Mouse (Mus musculus) embryo, embryonic 10 days (tissue): ENCODE data around the gene Aif1.
"Not testable (repeated sequence)": the region's sequence is repeated elsewhere in the genome, so short reads cannot be mapped to it uniquely, and the experiment has no call there.

Source experiments
- DNase-seq: peaks from one replicate; pipeline ENCODE4 v3.0.0-alpha.2; 2015; ENCODE audit warnings: low spot score

Gene Aif1

DNA sequence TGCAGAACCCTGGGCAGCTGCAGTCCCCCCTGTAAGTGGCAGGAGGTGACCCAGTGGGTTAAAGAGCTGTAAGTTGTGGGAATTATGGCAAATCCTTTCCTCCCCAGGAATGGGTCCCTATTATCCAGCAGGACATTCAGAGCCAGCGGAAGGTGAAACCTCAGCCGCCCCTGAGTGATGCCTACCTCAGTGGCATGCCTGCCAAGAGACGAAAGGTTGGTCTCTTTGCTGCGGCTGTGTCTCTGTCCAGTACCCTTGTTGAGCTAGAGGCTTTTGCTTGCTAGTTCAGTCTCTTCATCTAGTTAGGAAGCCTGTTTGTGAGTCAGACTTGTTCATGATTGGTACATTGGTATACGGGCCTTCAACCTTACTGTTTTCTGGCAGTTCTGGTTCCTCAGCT, 29.7 kb downstream of the Aif1 start:
- no peak for DNase-seq

- no peak for DNase-seq
Observed at GRCm38 (mm10) chr17:35141971-35142370, 33.9 kb downstream of the Aif1 start.

DNA sequence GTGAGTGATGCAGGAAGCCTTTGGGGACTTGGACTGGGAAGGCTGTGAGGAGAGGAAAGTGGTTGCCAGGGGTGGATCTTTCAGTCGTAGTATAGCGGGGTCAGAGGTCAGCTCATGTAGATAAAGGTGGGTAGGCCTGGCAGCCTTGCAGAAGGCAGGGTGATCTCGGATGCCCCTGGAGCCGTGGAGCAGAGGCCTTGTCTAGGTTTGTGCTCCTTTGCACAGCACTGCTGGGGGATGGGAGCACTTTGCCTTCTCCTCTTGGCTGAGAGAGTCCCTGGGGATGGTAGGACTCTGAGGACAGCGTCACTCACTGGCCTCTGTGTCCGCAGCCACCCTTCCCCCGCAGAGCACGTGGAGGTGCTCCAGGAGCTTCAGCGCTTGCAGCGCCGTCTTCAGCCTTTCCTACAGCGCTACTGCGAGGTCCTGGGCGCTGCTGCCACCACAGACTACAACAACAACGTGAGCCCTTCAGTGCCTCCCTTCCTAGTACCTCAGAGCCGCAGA, 35.3 kb downstream of the Aif1 start:
- DNase-seq, result no peak

DNA sequence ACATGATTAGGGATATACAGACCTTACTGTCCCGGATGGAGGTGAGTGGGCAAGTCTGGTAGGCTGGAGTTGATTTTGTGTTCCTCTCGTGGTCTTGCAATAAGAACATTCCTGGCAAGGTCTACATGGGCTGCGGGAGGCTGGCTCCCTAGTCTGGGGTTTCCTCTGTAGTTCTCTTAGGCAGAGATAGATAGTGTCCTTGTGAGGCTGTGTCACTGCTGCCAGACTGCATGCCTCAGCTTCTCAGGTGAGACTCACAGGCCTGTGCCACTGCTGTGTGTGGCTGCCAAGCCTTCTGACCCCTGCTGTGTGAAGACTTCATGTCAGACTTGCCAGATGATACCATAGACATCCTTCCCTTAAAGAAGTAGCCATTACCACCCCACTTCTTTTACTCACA, 36.6 kb downstream of the Aif1 start:
- DNase-seq, result no peak

DNA sequence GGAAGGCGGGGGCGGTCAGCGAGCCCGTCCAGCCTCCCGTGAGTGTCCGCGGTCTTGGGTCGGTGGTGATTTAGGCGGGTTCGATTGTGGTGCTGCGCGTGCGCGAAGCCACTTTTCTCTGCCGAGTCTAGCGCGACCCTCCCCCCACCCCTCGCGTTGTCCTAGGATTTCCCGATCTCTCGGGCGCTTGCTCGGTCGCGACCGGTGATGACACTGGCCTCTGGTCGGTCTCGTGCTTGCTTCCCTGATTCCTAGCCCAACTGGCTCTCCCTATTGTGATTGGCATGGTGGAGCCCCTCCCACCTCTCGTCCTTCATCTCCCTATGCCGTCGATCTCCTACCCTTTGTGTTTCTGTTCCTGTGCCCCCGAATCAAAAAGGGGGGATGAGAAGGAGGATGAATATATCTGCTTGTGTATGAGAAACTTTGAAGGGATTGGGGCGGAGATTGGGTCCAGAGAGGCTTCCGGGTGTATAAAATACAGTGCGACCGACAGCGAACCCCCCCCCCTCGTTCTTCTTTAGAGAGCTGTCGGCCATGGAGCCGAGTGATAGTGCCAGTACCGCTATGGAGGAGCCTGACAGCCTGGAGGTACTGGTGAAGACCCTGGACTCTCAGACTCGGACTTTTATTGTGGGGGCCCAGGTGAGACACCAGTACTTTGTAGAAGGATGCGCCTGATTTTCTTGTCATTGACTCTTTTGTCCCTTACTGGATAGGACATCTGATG, 40.1 kb downstream of the Aif1 start:
- no peak for DNase-seq

GRCm38 (mm10) chr17:35134801-35135590, 40.9 kb downstream of the Aif1 start, which contains the start of gene Bag6:
TSS of gene Bag6 (plus strand) at chr17:35135178.
- DNase-seq, result peak; percentile 94

GRCm38 (mm10) chr17:35133517-35133916, 42.4 kb downstream of the Aif1 start:
- DNase-seq, result no peak

DNA sequence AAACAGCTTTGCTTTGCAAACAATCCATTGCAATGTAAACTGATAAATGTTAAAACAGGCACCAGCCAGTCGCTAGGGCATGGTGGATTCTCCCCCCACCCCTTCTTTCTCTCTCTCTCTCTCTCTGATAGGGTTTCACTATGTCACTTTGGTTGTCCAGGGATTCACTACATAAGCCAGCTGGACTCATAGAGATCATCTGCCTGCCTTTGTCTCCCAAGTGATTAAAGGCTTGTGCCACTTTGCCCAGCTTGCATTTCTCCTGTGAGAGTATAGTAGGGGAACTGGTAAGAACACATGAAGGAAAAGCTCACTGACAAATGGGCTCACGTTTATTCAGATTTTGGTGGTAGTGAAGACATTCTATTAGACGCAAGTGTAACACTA, 43.7 kb downstream of the Aif1 start:
- DNase-seq, result no peak

- DNase-seq, result no peak
Observed at GRCm38 (mm10) chr17:35131500-35132173, 44.2 kb downstream of the Aif1 start, which contains the start of gene Apom. TSS of gene Apom (minus strand) at chr17:35132050.

DNA sequence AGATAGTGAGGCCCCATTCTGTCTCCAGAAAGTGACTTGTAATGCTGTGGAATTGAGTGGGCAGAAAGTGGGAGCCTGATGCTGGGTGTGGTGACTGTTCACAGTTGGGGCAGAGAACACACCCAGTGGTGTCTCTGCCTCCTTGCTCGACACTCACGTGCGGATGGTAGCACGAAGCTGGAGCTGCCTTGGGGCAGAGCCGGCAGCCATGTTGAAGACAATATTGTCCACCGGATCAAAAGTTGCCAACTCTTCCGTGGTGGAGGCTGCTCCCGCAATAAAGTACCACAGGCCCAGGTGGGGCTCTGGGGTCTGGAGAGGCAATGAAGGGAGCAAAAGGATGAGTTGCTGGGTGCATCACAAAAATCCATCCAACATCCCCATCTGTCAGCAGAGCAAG, 44.8 kb downstream of the Aif1 start:
- no peak for DNase-seq

DNA sequence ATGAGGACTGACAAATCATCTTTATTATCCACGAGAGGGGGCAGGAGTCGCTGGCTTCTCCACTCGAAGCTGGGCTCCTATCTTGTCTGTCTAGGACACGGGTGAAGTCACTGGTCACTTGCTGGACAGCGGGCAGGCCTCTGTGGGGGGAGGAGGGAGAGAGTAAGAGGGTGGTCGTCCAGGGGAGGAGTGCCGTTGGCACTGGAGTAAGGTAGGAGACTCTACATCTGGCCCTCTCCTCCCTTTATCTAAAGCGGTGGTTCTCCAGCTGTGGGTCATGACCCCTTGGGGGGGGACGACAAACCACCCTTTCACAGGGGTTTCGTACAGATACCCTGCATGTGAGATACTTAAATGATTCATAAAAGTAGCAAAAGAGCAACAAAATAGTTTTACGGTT, 46.9 kb downstream of the Aif1 start:
- no peak for DNase-seq

- no peak for DNase-seq
Observed at GRCm38 (mm10) chr17:35127017-35127416, 48.9 kb downstream of the Aif1 start.

DNA sequence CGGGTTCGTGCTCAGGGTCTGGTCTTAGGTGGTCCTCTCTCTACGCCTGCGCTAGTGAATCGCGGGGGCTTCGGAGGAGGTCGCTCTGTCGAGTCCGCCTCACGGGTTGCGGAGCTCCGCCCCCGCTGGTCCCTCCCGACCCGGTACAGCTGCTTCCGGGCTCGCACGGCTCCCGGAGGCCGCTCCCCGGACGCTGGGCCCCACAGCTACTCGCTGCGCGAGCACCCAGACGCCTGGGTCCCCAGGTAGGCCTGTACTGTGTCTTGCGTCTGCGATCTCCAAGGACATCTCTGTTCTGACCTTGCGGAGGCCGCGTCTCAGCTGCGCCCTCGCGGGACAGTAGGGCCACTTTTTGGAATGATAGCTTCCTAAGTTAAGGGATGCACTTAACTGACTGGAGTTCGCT, 49.7 kb downstream of the Aif1 start, which contains the start of gene D17H6S53E:
TSS of gene D17H6S53E (plus strand) at position 168 of the 406 bp plus-strand sequence.
- peak; percentile 81 for DNase-seq

GRCm38 (mm10) chr17:35125578-35125977, 50.3 kb downstream of the Aif1 start:
- DNase-seq, result no peak

DNA sequence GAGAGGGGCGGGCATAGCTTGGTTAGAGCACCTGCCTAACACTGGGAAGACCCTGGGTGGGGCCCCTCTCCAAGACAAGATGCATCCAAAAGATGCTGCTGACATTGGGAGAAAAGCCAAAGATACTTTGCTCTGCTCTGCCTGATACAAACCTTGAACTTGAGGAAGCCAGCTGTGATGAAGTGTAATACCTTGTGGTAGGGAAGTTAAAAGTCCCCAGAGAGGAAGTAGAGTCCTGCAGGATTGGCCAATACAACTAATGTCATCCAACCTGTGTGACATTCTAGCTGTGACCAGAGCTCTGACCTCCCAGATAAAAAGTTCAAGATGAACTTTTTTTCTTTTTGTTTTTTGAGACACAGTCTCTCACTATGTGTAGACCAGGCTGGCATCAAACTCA, 50.8 kb downstream of the Aif1 start:
- no peak for DNase-seq

- DNase-seq, result not testable (repeated sequence)
Observed at GRCm38 (mm10) chr17:35124261-35124896, 51.5 kb downstream of the Aif1 start.

DNA sequence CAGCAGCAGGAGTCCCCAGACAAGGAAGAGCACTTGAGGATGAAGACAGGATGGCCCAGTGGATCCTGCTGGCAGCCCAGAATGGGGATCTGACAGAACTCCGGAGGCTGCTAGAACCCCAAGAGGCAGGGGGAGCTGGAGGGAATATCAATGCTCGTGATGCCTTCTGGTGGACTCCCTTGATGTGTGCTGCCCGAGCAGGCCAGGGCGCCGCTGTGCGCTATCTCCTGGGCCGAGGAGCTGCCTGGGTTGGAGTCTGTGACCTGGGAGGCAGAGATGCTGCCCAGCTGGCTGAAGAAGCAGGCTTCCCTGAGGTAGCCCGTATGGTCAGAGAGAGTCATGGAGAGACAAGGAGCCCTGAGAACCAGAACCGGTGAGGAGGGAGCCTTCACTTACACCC, 52.6 kb downstream of the Aif1 start:
- not testable (repeated sequence) for DNase-seq

- DNase-seq, result peak; percentile 72
Observed at GRCm38 (mm10) chr17:35121871-35122303, 54.0 kb downstream of the Aif1 start, which contains the start of gene Csnk2b. TSS of gene Csnk2b (minus strand) at chr17:35122053.

- DNase-seq, result peak; percentile 97
Observed at GRCm38 (mm10) chr17:35121143-35121799, 54.6 kb downstream of the Aif1 start, which contains the start of gene Gpank1. TSS of gene Gpank1 (plus strand) at chr17:35121455.
